Mouse (Mus musculus) liver, adult 2 months (tissue): ENCODE measurements around the gene Sorbs1.

ENCODE experiments used
- CTCF ChIP-seq: fragments of 200-500 bp; IDR thresholded peaks from 2 replicates; pipeline ENCODE4 v1.5.1; 2011; ENCODE audit warnings: low read depth, low read length, control low read depth
- POLR2A ChIP-seq: fragments of 200-500 bp; IDR thresholded peaks from 2 replicates; pipeline ENCODE4 v1.6.1; 2011; ENCODE audit warnings: low read length, control low read depth; ENCODE audit not compliant: insufficient read depth; ENCODE audit errors: extremely low read depth

DNA sequence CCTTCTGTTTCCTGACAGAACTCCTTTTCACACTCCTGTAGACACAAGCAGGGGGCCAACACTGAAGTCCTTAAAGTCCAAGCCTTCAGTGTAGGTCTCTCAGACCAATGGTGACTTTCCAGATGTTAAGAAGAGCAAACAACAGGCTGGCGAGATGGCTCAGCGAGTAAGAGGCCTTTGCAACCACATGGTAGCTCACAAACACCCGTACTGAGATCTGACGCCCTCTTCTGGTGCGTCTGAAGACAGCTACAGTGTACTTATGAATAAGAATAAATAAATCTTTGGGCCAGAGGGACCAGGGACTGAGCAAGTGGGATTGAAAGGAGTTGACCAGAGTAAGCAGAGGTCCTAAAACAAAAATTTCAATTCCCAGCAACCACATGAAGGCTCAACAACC is 129.6 kb downstream of the Sorbs1 start:
- TF ChIP-seq POLR2A, result no peak
- TF ChIP-seq CTCF, result peak; percentile 50
